Mouse (Mus musculus) heart, embryonic 13.5 days (tissue): ENCODE measurements around the gene Dusp1. TPM values are rescaled to one million over a fixed set of nuclear protein-coding genes. Genes with fewer than 3 reads are reported as not detected.

Experiments used
- ATAC-seq: fragments of 200-750 bp; cut with Nextera tagmentation; 2 replicates; pipeline ENCODE4 v1.8.0; 2017; ENCODE audit warnings: moderate TSS enrichment; ENCODE audit not compliant: insufficient number of reproducible peaks, low FRiP score, low TSS enrichment; ENCODE audit errors: extremely low read depth
- H3K27ac ChIP-seq: fragments of 300-500 bp; sonication (generic); replicated peaks from 2 replicates; pipeline ENCODE4 v1.5.1; 2015; ENCODE audit warnings: moderate library complexity, mild to moderate bottlenecking, inconsistent platforms
- H3K27me3 ChIP-seq: fragments of 300-500 bp; sonication (generic); replicated peaks from 2 replicates; pipeline ENCODE4 v1.6.1; 2015; ENCODE audit warnings: mild to moderate bottlenecking, inconsistent platforms
- H3K36me3 ChIP-seq: fragments of 300-500 bp; sonication (generic); 2 replicates; pipeline ENCODE4 v1.6.1; 2015; ENCODE audit warnings: mild to moderate bottlenecking, inconsistent platforms
- H3K4me1 ChIP-seq: fragments of 300-500 bp; sonication (generic); 2 replicates; pipeline ENCODE4 v1.6.1; 2015; ENCODE audit warnings: inconsistent platforms
- H3K4me2 ChIP-seq: fragments of 300-500 bp; sonication (generic); 2 replicates; pipeline ENCODE4 v1.6.1; 2015; ENCODE audit warnings: inconsistent platforms, mild to moderate bottlenecking, moderate library complexity
- H3K4me3 ChIP-seq: fragments of 300-500 bp; sonication (generic); 2 replicates; pipeline ENCODE4 v1.5.1; 2015; ENCODE audit warnings: moderate library complexity, mild to moderate bottlenecking, inconsistent platforms
- H3K9ac ChIP-seq: fragments of 300-500 bp; sonication (generic); 2 replicates; pipeline ENCODE4 v1.6.1; 2015; ENCODE audit warnings: inconsistent platforms, mild to moderate bottlenecking, moderate library complexity
- H3K9me3 ChIP-seq: fragments of 300-500 bp; sonication (generic); 2 replicates; pipeline ENCODE4 v1.6.1; 2016; ENCODE audit warnings: inconsistent platforms
- WGBS: fragments of 180-500 bp; shearing (Covaris S2); methylation state at CpG from one replicate; pipeline ENCODE4 v1.1.7; 2015; ENCODE audit warnings: mixed read lengths; 5-methylcytosine and 5-hydroxymethylcytosine counted together
- polyA plus RNA-seq: library from polyadenylated mRNA; unstranded; fragments of >200 nt; fragmentation: Nextera tagmentation; extraction: Ambion mirVana; gene quantifications from 2 replicates; pipeline ENCODE4 v1.2.1, GENCODE M21; 2015

Gene Dusp1
- polyA plus RNA-seq, 1 experiment from 2014 or later: 32.8 TPM

- WGBS: under 1% methylated on average over 58 of the region's 58 CpGs
- H3K9ac ChIP-seq: peak overlapping the region; percentile 97
- H3K27ac ChIP-seq: peak overlapping the region; percentile 100
- no peaks in the 10 kb centered on the region for H3K9me3 ChIP-seq
- H3K4me1 ChIP-seq: peaks cover 79% of the 10 kb centered on the region
- H3K4me2 ChIP-seq: peak overlapping the region; percentile 96
- ATAC-seq: peak; percentile 85
- peak overlapping the region; percentile 88 for H3K4me3 ChIP-seq
- peaks cover 22% of the 10 kb centered on the region for H3K36me3 ChIP-seq
- no peaks in the 10 kb centered on the region for H3K27me3 ChIP-seq
These were observed 53.5 kb downstream of the Dusp1 start for GRCm38 (mm10) chr17:26508345-26508960.

- Histone ChIP-seq H3K27ac (peak overlapping the region; percentile 100), H3K9me3 (no peaks in the 10 kb centered on the region), H3K4me2 (peak overlapping the region; percentile 96), H3K4me3 (peak overlapping the region; percentile 88), H3K27me3 (no peaks in the 10 kb centered on the region), H3K36me3 (peaks cover 22% of the 10 kb centered on the region), H3K4me1 (peaks cover 79% of the 10 kb centered on the region), H3K9ac (peak overlapping the region; percentile 97)
- peak; percentile 75 for ATAC-seq
- under 1% methylated on average over 46 of the region's 46 CpGs for WGBS
These were observed 54.0 kb downstream of the Dusp1 start for GRCm38 (mm10) chr17:26507966-26508344.

- peak overlapping the region; percentile 88 for H3K4me3 ChIP-seq
- H3K4me2 ChIP-seq: peak overlapping the region; percentile 96
- no peaks in the 10 kb centered on the region for H3K9me3 ChIP-seq
- 14% methylated on average over 24 of the region's 24 CpGs for WGBS
- H3K9ac ChIP-seq: peak overlapping the region; percentile 97
- peaks cover 22% of the 10 kb centered on the region for H3K36me3 ChIP-seq
- 0 out of 2 replicates have a peak, but pooled peaks have one; percentile 10 for ATAC-seq
- H3K27me3 ChIP-seq: no peaks in the 10 kb centered on the region
- peaks cover 79% of the 10 kb centered on the region for H3K4me1 ChIP-seq
- H3K27ac ChIP-seq: peak overlapping the region; percentile 100
These were observed 54.7 kb downstream of the Dusp1 start for GRCm38 (mm10) chr17:26506997-26507871.

GRCm38 (mm10) chr17:26506031-26506641 is 55.8 kb downstream of the Dusp1 start:
- peak overlapping the region; percentile 88 for H3K4me3 ChIP-seq
- peaks cover 72% of the 10 kb centered on the region for H3K4me1 ChIP-seq
- peak overlapping the region; percentile 100 for H3K27ac ChIP-seq
- ATAC-seq: no peak
- H3K9ac ChIP-seq: peak overlapping the region; percentile 97
- peaks cover 22% of the 10 kb centered on the region for H3K36me3 ChIP-seq
- WGBS: 56% methylated on average over 14 of the region's 14 CpGs
- H3K27me3 ChIP-seq: no peaks in the 10 kb centered on the region
- no peaks in the 10 kb centered on the region for H3K9me3 ChIP-seq
- peak overlapping the region; percentile 96 for H3K4me2 ChIP-seq

- peak overlapping the region; percentile 96 for H3K4me2 ChIP-seq
- ATAC-seq: no peak
- H3K27me3 ChIP-seq: no peaks in the 10 kb centered on the region
- peak overlapping the region; percentile 97 for H3K27ac ChIP-seq
- H3K36me3 ChIP-seq: peaks cover 22% of the 10 kb centered on the region
- peaks cover 63% of the 10 kb centered on the region for H3K4me1 ChIP-seq
- no peaks in the 10 kb centered on the region for H3K9me3 ChIP-seq
- WGBS: 77% methylated on average over 3 of the region's 3 CpGs
- H3K9ac ChIP-seq: peak overlapping the region; percentile 97
- H3K4me3 ChIP-seq: peak overlapping the region; percentile 88
These were observed 56.7 kb downstream of the Dusp1 start for GRCm38 (mm10) chr17:26505181-26505581.

- Histone ChIP-seq H3K36me3 (peaks cover 22% of the 10 kb centered on the region), H3K27me3 (no peaks in the 10 kb centered on the region), H3K9ac (peak overlapping the region; percentile 73), H3K4me3 (peak overlapping the region; percentile 39), H3K4me1 (peaks cover 54% of the 10 kb centered on the region), H3K4me2 (peak overlapping the region; percentile 96), H3K27ac (peak overlapping the region; percentile 97), H3K9me3 (no peaks in the 10 kb centered on the region)
- 16% methylated on average over 11 of the region's 11 CpGs for WGBS
- ATAC-seq: no peak
These were observed 57.8 kb downstream of the Dusp1 start for GRCm38 (mm10) chr17:26503981-26504671.

GRCm38 (mm10) chr17:26502808-26503671 is 58.9 kb downstream of the Dusp1 start:
- no peak for ATAC-seq
- H3K4me1 ChIP-seq: peaks cover 64% of the 10 kb centered on the region
- WGBS: 5% methylated on average over 20 of the region's 20 CpGs

GRCm38 (mm10) chr17:26501826-26502225 is 60.1 kb downstream of the Dusp1 start:
- H3K27ac ChIP-seq: no peak overlapping the region
- no peak overlapping the region for H3K9ac ChIP-seq
- no peak overlapping the region for H3K4me3 ChIP-seq
- H3K27me3 ChIP-seq: no peaks in the 10 kb centered on the region
- no peak overlapping the region for H3K4me2 ChIP-seq
- WGBS: 87% methylated on average over 5 of the region's 5 CpGs
- peaks cover 69% of the 10 kb centered on the region for H3K4me1 ChIP-seq
- H3K9me3 ChIP-seq: no peaks in the 10 kb centered on the region
- H3K36me3 ChIP-seq: peaks cover 20% of the 10 kb centered on the region
- no peak for ATAC-seq

More at GRCm38 (mm10) chr17:26502808-26503671, 58.9 kb downstream of the Dusp1 start:
- Histone ChIP-seq H3K27me3 (no peaks in the 10 kb centered on the region), H3K4me2 (peak overlapping the region; percentile 96), H3K4me3 (peak overlapping the region; percentile 39), H3K36me3 (peaks cover 22% of the 10 kb centered on the region), H3K27ac (peak overlapping the region; percentile 97), H3K9ac (peak overlapping the region; percentile 73), H3K9me3 (no peaks in the 10 kb centered on the region)

GRCm38 (mm10) chr17:26498626-26499025 is 63.3 kb downstream of the Dusp1 start:
- H3K4me2 ChIP-seq: no peak overlapping the region
- peaks cover 37% of the 10 kb centered on the region for H3K4me1 ChIP-seq
- 16% methylated on average over 1 of the region's 1 CpGs for WGBS
- peak overlapping the region; percentile 46; the same call in 1 of the 2 replicates for H3K27ac ChIP-seq
- H3K4me3 ChIP-seq: no peak overlapping the region
- no peak for ATAC-seq
- no peaks in the 10 kb centered on the region for H3K36me3 ChIP-seq
- H3K27me3 ChIP-seq: no peaks in the 10 kb centered on the region
- peaks cover 6% of the 10 kb centered on the region for H3K9me3 ChIP-seq
- no peak overlapping the region for H3K9ac ChIP-seq

- no peak overlapping the region for H3K9ac ChIP-seq
- peaks cover 18% of the 10 kb centered on the region for H3K9me3 ChIP-seq
- no peak for ATAC-seq
- H3K36me3 ChIP-seq: peaks cover 4% of the 10 kb centered on the region
- H3K27me3 ChIP-seq: no peaks in the 10 kb centered on the region
- peak overlapping the region; percentile 71 for H3K27ac ChIP-seq
- no peak overlapping the region for H3K4me2 ChIP-seq
- WGBS: 55% methylated on average over 5 of the region's 5 CpGs
- H3K4me1 ChIP-seq: peaks cover 26% of the 10 kb centered on the region
- H3K4me3 ChIP-seq: no peak overlapping the region
These were observed 64.5 kb downstream of the Dusp1 start for GRCm38 (mm10) chr17:26497416-26497923.
